Mouse (Mus musculus): ENCODE results near the gene Tbpl1.

Gene Tbpl1

DNA sequence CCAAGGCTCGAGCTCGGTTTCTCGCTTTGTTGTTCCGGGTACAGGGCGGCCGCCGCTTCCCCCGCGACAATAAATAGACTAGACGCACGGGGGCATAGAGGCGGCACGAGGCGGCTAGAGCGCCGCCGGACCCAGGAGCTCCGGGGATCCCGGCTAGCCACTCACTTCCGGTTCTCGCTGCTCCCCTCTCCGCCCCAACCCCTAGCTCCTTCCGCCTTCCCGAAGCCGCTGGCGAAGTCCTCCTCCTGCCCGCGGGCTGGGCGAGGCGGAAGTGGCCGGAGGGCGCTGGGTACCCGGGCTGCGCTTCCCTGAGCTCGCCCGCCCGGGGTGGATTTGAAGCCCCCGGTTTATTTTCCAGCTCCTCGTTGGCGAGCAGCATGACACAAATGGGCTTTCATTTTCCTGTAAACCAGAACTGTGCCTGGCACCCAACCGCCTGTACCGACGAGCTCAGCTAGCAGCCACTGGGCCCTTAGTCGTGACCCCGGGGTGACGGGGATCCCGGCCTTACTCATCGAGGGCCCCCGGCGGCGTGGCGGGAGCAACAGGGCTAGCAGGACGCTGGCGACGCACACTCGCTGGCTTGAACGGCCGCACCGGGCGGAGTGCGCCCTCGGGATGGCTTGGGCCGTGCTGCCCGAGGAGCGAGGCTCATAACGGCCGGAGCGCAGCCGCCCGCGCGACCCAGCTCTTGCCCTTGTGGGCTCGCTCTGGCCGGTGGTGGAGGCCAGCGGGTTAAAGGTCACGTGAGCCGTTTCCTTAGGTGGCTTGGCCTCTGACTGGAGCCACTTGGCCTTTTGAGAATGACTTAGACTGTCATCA lies at the start of gene Tbpl1:
Tbpl1 (minus strand) TSS at position 667 of the 822 bp plus-strand sequence.
- peak; percentile 49 for DNase-seq (ENCODE audit: extremely low spot score, low read depth, low spot score)

- no peak for DNase-seq (ENCODE audit: extremely low spot score, low read depth, low spot score)
These were observed 49.7 kb upstream of the Tbpl1 start for GRCm38 (mm10) chr10:22781466-22781865.

DNA sequence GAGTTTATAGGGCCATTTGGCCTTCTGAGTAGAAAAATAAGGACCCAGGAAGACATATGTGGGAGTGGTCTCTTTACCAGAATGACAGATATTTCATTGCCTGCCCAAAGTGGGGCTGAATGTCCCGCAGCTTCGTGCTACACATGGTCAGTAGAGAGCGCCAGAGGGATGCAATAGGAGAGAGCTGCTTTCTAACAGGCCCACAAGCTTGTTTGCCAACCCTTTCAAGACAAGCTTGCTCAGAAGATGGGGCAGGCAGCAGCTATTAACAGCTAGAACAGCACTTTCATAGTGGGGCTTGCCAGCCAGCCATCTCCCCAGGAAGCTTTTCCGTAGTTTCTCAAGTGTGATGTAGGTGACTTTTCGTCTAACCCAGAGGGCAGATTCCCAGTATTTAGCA lies 46.2 kb upstream of the Tbpl1 start:
- DNase-seq (ENCODE audit: extremely low spot score, low read depth, low spot score), result no peak

- DNase-seq (ENCODE audit: extremely low spot score, low read depth, low spot score), result no peak
These were observed 44.4 kb upstream of the Tbpl1 start for GRCm38 (mm10) chr10:22776007-22776698.

GRCm38 (mm10) chr10:22775456-22775855 lies 43.7 kb upstream of the Tbpl1 start:
- no peak for DNase-seq (ENCODE audit: extremely low spot score, low read depth, low spot score)

GRCm38 (mm10) chr10:22774626-22775025 lies 42.9 kb upstream of the Tbpl1 start:
- DNase-seq (ENCODE audit: extremely low spot score, low read depth, low spot score), result no peak

DNA sequence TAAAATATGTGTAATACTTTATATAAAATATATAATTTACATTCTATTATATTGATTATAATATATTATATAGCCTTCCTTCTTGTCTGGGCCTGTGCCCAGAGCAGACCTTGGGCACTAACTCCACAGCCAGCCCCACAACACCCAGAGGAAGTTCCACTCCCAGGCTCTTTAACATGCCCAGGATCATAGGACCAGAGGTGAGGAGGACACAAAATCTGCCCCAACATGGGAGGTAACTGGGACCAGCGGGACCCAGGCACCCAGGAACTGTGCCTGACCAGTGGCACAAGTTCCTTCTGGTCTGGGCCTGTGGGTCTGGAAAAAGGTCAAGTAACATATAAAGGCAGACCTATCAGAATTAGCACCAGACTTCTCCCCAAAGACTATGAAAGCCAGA lies 22.5 kb upstream of the Tbpl1 start:
- DNase-seq (ENCODE audit: extremely low spot score, low read depth, low spot score), result no peak

DNA sequence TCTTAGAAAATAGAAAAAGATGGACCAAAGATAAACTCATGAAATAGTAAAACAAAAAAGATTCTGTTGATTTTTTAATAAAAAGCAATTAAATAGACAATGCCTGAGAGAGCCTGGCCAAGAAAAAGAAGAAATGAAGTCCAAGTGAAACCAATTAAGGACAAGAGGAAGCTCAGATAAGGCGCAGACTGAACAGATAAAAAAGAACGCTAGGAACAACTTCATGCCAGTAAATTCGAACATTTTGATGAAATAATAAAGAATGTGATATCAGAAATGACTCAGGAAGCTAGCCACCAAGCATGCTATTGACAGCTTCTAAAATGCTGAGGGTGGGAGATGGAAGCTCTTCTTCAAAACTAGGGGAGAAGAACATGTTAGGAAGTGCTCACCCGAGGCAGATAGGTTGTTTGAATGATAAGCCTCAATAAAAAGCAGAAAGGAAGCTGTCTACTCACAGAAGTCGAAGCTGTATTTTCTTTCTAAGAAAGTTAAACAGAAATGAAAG lies 19.5 kb upstream of the Tbpl1 start:
- DNase-seq (ENCODE audit: extremely low spot score, low read depth, low spot score), result no peak

GRCm38 (mm10) chr10:22746334-22747322 lies 14.9 kb upstream of the Tbpl1 start:
- DNase-seq (ENCODE audit: extremely low spot score, low read depth, low spot score), result no peak

DNA sequence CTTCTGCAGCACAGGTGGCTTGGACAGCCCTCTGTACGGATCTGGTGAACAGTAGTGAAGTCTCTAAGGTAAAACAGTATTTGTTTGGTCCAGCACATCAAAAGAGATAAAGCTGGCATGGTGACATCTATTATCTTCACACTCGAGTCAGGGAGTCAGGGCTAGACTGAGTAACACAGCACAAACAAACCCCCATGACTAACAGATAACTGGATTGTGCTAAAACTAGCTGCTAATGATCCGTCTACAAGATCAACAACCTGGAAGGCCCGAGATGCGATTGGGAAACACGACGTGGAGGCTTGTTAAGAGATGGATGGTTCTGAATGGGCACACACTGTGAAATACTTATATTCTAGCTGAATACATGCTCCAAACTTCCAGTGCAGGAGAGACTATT lies 14.2 kb upstream of the Tbpl1 start:
- no peak for DNase-seq (ENCODE audit: extremely low spot score, low read depth, low spot score)

- no peak for DNase-seq (ENCODE audit: extremely low spot score, low read depth, low spot score)
These were observed 443 bp upstream of the Tbpl1 start for GRCm38 (mm10) chr10:22732181-22732580.

GRCm38 (mm10) chr10:22730992-22731271 lies 806 bp downstream of the Tbpl1 start:
- DNase-seq (ENCODE audit: extremely low spot score, low read depth, low spot score), result no peak

DNA sequence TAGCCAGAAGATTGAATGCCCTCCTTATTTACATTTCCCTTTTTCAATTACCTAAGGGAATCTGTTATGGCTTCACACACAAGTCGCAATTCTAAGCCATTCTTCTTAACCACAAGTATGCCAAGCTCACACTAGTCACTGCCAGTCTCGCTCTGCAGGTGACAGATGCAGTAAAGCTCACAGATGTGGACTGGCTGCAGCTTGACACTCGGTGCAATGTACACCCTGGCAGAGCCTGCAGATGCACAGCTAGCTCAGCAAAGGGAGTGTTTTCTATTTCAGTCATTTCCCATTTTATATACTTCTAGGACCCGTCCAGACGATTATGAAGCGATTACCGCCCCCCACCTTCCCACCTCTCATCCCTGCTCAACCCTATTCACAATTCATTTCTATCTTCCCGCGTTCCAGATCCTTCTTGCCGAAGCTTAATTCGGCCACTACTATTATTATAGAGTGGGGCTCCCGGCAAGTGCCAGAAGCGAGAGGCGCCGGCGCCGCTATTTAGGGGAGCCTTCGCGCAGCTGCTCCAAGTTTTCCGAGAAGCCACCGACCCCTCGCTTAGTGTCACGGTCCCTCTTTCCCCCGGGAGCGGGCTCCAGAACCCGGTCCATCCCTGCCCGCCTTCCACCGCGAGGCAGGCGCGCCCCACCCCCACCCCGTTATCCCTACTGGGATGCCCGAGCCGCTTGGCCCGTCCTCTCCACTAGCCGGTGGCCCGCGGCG lies 1.3 kb downstream of the Tbpl1 start:
- no peak for DNase-seq (ENCODE audit: extremely low spot score, low read depth, low spot score)

- no peak for DNase-seq (ENCODE audit: extremely low spot score, low read depth, low spot score)
These were observed 3.5 kb downstream of the Tbpl1 start for GRCm38 (mm10) chr10:22728257-22728656.

GRCm38 (mm10) chr10:22726295-22726694 lies 5.4 kb downstream of the Tbpl1 start:
- DNase-seq (ENCODE audit: extremely low spot score, low read depth, low spot score), result no peak

GRCm38 (mm10) chr10:22725166-22725565 lies 6.6 kb downstream of the Tbpl1 start:
- no peak for DNase-seq (ENCODE audit: extremely low spot score, low read depth, low spot score)

DNA sequence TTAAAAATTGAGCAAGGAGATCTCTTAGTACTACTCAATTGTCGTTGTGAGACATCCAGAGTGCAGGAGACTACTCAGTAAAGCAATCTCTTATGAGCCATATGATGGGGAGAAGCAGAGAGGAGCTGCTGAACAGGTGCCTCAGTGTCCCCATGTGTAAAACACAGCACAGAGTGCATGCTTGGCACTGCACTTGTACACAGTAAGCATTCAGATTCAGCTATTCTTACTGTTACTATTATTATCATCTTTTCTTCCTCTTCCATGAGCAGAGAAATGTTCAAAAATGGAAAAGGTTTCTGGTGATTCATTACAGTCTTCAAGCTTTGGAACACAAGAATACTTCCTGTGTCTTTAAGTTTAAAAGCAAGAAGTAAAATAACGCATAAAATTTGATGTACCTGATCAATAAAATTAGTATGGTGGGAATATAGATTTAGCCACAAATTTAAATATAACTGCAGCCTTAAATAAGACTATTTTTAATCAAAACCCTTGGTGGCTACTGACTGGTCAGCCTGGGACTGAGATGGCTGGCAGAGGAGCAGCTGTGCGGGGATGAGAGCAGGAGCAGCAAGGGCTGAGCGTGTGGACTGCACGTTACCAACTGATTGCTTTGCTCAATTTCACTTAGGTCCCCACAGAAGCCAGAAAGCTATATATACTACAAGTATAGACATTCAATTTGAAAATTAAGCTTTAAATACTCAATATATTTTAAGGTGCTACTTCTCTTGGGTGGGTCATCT lies 10.8 kb downstream of the Tbpl1 start:
- DNase-seq (ENCODE audit: extremely low spot score, low read depth, low spot score), result no peak

DNA sequence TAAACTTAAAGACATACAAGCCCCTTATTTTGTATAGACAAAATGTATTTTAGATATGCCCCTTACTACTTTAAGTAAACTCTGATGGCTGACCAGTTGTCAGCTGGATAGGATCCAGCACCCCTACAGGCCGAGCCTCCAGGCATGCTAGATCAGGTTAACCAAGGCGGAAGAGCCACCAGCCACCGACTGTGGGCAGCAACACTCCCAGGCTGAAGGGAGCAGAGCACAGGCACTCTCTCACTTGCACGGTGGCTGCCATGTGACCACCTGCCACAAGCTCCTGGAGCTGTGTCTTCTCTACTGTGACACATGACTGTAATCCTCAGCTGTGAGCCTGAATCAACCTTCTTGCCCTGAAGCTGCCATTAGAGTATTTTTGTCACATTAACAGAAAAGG lies 13.3 kb downstream of the Tbpl1 start:
- no peak for DNase-seq (ENCODE audit: extremely low spot score, low read depth, low spot score)

DNA sequence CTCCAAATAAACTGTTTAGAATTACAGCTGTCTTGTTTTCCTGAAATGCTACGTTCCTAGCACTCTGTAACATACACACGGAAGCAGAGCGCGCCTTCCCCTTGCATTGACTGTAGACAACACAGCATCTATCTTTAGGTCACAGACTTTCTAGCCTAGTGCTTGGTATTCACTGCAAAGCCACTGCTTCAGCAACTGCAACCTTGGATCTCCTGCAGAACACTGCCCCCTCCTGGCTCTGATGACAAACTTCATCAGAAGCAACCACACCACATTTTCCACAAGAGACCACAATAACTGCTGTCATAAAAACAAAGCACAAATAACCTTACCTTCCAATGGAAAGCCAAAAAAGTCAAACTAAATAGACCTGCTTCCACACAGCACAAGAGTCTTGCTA lies 17.2 kb downstream of the Tbpl1 start:
- DNase-seq (ENCODE audit: extremely low spot score, low read depth, low spot score), result peak; percentile 14

- DNase-seq (ENCODE audit: extremely low spot score, low read depth, low spot score), result no peak
These were observed 18.8 kb downstream of the Tbpl1 start for GRCm38 (mm10) chr10:22712955-22713354.

Measured in hindlimb bud, embryonic 11.5 days (tissue).